Mouse (Mus musculus): ENCODE data around the gene H2afy2.

Gene H2afy2

DNA sequence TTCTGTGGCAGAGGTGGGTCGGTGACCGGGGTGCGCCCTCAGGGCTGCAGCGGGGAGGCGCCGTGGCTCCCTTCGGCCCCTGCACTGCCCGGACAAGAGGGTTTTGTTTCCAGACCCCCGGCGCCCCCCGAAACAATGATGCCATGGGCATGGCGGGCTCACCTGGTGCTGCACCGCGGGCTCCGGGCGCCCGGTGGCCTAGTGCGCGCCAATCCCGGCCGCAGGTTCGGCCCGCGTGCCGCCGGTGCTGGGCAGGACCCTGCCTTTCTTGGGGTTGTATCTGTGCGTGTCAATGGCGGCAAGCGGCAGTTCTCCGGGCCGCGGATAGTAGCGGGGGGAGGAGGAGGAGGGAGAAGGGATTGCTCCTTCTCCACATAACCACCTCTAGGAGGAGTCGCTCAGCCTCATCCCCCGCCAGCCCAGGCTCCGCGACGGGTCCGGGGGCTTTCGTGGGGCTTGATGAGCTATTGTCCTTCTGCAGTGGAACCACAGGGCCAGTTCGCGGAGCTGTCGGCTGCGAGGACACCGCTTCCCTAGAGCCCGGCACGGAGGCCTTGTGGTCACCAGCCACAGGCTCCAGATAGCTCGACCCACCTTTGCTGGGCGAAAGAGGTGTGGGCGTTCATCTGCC, at the start of gene H2afy2:
TSS of gene H2afy2 (minus strand) at position 527 of the 631 bp plus-strand sequence.
- DNase-seq (ENCODE audit: low spot score): no peak

DNA sequence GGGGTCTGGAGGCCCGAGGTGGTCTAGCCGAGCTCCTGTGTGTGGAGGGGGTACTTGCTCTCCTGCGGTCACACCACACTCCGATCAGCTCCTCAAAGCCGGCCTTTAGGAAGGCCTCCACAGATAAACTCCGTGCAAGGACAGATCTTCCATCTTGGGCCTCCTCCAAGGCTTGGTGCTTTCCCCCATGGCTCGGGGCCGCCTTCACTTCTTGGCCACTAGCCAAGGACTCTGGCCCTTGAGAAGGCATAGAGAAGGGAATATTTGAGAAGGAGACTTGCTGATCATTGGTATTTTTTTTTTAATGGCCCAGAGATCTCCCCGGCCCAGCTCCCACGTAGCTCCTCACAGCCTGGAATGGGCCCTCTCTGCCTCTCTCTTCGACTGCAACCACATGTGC, 48.8 kb upstream of the H2afy2 start:
- no peak for DNase-seq (ENCODE audit: low spot score)

DNA sequence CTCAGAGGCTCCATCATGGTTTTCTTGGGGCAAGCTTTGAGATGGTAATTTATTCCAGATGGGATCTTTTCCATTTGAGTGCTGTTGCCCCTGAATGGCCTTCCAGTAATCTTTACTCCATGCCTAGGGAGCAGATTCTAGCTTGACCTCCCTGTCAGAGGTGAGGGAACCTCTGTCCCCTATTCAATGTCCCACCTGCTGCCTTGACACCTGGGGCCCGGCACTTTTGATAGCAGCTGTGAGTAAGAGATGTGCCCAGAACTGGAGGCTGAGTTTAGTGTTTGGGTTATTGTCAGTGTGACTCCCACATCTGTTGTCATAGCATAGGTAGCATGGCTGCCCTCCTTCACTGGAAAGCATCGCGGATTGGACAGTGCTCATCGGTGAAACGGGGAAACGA, 47.8 kb upstream of the H2afy2 start:
- no peak for DNase-seq (ENCODE audit: low spot score)

DNA sequence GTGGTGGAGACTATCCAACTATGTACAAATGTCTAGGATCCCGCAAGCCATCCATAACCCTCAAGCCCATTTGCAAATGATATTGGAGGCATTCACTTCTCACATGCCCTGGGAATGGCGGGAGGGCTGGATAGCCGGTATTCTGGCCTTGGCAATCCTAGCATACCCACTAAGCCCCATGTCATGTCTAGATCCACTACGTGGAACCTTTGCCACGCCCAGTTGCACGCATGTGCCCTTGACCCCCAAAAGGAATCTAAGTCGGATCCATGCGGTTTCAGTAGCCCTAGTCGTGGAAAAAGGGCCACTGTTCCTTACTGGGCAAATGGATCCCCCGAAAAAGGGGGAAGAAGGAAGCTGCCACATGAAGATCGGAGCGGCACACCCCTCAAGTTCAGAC, 47.3 kb upstream of the H2afy2 start:
- no peak for DNase-seq (ENCODE audit: low spot score)

DNA sequence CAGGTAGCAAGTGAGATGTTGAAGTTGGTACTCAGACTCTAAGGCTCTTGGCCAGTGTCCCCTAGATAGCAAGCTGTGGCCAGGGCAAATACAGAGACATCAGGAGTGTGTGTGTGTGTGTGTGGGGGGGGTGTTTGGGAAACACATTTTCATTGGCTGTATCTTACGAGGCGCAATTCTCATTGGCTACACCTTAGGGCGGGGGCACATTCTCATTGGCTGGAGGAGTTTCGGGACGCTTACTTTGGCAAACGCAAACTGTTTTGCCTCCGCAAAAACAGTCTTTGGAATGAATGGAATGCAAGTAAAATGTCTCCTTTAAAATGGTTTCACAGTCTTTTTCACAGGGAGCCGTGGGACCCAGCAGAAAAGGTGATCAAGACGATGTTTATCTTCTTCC, 46.9 kb upstream of the H2afy2 start:
- DNase-seq (ENCODE audit: low spot score): no peak

DNA sequence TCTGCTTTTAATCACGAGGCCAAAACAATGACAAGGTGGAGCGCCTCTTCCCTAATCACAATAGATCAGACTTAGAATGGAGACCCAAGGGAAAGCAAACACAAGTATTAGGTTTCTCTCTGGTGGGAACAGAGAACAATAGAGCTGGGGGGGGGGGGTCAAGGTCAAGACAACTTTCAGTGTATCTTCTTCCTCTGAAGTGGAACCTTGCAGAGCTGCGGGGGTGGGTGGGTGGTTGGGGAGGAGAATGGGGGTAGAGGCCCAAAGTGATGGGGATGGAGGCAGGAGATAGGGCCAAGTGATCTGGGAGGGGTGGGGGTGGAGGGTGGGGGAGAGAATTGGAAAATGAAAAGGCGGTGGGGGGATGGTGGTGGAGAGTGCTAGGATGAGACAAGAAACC, 45.1 kb upstream of the H2afy2 start:
- no peak for DNase-seq (ENCODE audit: low spot score)

DNA sequence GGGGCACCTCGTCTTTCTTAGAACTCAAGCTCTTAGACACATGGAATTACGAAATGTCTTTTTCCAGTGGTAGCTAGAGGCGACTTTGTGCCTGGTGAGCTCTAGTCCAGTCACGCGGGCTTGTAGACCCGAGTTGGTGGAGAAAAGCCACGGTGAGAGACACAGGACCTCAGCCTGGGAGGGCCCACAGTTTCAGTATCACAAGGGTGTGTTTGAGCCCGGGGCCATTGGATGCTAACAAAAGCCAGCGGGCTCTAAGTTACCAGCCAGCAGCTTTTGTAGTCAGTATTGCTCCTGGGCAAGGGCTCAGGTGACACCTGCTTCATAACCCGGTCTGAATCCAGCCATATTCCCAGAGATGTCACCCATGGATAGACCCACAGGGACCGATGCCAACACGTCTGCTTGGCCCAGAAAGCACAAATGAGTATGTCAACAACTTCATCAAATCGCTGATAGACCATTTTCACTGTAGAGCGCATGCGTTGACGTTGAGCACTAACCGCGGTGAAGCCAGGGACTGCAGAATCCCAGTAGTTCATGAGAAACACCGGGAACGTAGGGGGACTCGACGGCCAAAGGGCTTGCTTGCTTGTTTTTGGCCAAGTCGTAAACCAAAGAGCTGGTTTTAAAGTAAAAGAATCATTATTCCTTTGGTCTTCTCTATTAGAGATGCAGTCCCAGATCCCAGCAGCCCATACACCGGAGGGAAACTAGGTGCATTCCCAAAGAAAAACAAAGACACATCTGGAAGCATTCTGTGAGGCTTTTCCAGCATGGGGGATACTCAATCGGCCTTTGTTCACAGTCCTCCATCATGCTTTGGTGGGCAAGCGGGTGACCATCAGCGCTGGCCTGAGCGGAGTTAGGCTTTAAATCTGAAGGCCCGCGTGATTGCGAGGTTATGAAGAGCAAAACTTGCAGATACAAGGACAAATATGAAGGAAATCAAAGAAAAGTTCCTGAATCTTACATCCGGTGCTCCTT, 44.3 kb upstream of the H2afy2 start:
- DNase-seq (ENCODE audit: low spot score): no peak

DNA sequence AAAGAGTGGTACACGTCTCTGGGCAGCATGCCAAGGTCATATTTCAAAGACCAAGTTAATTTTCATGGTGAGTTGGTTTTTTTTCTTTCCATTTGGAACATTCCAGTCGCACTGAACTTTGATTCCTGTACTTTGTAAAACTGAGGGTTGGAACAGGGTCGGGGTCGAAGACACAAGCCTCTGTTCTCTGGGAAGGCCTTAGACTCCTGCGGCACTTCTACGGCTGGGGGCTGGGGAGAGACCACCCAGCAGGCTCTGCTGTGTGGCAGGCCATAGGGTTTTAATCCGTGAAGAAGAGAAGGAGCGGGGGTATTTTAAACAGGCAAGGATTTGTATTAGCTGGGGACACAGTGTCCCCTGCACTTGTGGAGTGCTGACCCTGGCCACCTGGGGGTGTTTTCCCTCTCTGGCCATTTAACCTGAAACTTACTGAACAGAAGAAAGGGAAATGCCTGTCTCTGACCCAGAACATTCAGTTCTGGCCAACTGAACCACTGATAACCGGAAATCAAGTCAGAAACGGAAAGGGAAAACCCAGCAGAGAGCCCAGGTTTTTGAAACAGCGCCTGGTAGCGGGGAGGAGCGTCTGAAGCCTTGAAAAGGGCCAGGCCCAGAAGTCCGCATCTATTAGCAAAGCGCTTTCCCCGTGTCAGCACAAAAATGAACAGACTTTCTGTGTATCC, 42.9 kb upstream of the H2afy2 start:
- DNase-seq (ENCODE audit: low spot score): no peak

DNA sequence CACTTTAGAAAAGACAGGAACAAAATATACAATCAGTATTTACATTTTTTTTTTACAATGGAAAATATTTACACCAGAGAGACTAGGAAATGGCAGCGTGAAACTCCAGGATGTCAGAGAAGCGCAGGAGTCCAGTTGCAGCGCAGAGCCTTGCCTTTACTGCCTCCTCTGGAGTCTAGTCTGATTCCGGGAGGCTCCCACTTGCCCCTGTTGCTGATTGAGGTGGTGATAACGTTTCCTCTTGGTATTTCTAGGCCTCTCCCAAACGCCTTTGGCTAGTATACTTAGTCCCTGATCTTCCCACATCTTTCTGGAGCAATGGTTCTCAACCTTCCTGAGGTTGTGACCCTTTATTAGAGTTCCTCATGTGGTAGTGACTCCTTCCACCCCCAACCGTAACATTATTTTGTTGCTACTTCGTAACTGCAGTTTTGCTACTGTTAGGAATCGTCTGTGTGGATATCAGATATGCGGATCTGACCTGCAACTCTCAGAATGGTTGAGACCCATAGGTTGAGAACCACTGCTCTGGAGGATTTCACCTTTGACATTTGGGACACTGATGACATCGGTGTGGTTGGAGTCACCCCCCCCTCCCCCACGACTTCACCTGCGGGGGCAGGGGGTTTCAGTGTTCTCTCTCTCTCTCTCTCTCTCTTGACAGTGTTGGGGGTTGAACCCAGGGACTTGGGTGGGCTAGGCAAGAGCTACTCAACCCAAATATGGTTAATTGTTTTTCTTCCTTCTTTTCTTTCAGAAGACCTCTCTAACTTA, 42.2 kb upstream of the H2afy2 start:
- DNase-seq (ENCODE audit: low spot score): no peak

DNA sequence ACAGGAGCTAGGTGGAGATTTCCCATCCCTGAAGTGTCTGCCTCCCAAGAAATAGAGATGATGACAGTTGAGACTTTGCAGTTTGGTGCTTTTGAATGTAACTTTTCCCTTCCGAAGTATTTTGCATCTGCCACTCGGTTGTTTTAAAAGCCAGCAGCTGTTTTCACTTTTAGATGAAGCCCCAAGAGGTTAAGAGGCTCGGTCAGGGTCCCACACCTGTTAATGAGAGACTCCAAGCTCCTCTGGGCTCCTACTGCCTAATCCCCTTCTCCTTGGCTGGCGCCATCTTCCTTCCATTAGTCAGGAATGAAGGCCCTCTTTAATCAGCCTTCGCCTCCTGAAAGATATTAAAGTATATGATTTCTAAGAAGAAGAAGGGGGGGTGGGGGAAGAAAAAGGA, 41.6 kb upstream of the H2afy2 start:
- DNase-seq (ENCODE audit: low spot score): no peak

DNA sequence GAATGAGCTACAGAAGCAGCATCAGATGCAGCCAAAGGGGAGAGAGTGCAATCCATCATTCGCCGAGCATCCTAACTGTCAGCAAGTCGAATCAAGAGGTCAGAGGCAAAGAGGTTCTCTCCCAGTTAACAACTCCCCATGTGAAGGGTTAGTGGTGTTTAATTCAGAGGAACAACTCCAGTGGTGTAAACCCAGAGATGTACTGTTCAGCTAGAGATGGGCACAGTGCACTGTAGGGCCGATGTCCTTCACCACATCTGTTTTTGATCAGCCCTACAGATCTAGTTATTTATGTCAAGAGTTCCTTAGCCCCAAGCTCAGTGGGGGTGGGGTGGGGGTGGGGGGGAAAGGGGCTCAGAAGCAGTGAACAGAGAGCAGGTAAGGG, 39.8 kb upstream of the H2afy2 start:
- DNase-seq (ENCODE audit: low spot score): no peak

DNA sequence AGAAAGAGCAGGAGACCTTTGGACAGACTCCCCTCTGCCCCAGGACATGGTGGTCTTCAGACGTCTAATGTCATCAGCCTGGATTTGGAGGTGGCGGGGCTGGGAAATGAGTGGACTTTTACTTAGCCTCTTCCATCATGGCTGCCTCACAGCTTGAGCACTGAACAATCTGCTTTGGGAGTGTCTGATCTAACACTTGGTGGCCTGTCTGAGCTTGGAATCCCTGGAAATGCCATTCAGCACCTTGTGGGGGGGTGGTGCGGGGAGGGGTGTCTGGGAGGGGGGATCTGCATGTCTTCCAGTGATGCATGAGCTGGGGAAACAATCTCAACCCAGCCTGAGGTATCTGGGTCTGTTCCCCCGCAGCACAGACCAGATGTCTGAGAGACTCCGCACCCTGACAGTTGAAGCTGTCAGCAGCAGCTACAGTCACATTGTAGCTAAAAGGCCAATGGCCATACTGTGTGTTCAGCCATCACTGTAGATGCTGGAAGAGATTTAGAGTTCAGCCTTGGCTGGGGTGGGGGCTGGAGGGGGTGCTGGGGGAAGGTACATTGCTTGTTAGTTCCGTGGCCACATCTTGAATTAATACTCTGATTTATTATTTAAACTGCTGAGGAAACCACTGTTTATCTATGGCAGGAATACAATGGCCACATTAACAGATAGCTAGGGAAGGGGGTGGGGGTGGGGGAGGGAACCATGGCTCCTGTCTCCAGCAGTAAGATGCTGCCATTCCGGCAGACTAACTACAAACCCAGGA, 39.2 kb upstream of the H2afy2 start:
- DNase-seq (ENCODE audit: low spot score): no peak

DNA sequence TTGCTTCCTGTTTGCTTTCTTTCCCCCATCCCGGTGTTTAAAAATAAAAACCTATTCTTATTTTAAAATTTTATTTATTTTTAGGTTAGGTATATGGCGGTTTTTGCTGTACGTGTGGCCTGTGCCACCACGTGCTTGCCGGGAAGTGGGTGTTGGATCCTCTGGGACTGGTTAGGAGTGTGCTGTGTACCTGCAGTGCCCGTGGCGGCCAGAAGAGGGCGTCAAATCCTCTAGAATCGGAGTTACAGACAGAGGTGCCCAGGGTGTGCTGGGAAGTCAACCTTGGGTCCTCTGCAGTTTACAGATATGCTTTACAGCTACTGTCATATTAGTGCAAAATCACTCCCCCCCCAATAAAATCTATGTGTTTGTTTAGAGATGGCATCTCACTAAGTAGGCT, 36.1 kb upstream of the H2afy2 start:
- DNase-seq (ENCODE audit: low spot score): no peak

DNA sequence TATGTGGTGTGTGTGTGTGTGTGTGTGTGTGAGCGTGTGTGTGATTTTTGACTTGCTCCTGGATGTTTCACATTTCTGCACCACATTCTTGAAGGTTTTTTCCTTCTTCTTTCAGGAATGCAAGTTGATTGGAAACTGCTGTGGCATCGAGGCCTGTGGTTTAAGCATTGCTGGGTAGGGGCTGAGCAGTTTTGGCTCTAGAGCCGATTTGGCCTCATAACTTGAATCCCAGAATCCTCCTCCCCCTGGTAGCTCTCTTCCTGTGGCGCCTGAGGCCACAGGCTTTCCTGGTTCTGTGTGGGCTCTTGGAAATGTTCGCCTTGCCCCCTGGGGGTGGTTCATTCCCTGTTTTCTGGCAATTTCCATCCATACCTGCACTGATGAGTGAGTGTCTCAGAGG, 28.0 kb upstream of the H2afy2 start:
- DNase-seq (ENCODE audit: low spot score): no peak

DNA sequence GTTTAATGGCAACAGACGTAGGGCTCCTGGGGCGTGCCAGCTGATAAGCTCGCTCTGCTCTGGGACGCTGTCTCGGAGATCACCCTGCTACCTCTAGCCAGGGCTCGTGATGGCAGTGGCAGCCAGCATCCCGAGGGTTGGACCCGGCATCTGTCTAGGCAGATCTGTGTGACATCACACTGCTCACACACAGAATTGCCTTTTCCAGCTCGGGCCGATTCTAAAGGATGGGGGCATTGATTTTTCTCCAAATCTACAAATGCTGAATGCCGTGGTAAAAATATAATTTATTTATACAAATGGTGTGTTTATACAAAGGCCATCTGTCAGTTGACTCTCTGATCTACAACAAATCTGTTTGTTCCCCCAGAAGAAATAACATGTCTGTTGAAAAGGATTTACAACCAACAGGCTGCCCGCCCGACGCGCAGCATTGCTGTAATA, 14.2 kb upstream of the H2afy2 start:
- DNase-seq (ENCODE audit: low spot score): no peak

DNA sequence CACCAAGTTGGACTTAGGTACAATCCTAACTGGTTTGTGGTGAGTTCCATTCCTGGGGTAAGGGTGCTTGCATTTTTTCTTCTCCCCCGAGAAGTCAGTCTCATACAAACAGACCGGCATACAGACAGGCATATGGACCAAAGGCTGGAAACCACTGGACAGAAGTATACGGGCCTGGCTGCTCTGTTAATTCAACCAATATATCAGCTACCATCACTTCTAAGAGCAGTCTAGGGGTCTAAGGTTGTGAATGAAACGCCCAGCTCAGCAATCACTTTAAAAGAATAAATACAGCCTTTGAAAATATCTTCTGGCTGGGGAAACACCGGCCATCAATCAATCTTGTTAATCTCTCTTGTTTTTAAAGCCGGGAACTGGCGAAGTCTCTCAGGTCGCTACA, 11.5 kb upstream of the H2afy2 start:
- no peak for DNase-seq (ENCODE audit: low spot score)

DNA sequence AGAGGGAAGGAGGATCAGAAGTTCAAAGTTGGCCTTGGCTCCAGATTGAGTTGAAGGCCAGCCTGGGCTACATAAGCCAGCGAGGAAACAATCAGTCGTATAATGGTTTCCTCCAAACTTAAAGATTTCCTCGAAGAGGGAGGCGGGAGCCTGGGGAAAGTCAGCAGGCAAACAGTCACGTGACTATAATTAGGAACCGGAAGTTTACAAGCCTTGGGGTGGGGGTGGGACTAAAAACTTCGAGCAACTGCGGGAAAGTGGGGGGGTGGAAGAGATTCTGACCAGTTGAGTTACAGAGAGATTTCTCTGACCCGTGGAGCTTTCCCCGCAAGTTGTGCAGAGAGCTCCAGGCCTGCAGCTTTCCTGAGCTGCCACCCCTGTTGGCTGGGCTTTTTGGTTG, 11.0 kb upstream of the H2afy2 start:
- no peak for DNase-seq (ENCODE audit: low spot score)

DNA sequence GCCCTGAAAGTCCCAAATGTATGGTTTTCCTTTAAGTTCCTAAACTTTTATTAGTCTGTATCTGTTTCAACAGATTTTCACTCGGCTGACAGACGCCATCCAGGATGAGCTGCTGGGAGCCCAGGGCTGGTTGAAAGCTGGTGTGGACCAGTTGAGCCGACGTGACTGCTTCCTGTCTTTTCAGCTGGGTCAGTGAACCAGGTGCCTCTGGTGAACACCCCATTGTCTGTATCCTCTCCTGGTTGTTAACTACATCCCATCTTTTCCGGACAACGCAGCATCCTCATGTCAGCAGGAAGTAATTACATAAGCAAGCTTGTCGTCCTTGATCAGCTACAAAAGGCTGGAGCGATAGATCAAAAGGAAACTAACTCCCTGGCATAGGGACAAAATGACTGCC, 9.1 kb upstream of the H2afy2 start:
- no peak for DNase-seq (ENCODE audit: low spot score)

DNA sequence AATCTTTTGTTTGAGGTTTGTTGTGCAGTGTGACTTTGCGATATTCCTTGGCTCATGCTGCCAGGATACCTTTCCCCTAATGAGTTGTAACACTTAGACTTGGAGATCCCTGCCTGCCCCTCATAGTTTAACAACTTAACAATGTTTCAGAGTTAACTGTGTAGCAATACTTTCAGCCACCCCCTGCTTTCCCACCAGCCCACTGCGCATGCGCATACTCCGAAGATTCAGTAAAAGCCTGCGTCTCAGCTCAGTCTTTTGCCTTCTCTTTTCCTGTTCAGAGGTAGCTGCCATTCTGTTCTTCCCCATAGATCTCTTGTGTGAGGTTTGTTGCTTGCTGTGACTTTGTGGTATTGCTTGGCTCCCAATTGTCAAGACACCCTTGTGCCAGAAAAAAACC, 4.6 kb upstream of the H2afy2 start:
- no peak for DNase-seq (ENCODE audit: low spot score)

DNA sequence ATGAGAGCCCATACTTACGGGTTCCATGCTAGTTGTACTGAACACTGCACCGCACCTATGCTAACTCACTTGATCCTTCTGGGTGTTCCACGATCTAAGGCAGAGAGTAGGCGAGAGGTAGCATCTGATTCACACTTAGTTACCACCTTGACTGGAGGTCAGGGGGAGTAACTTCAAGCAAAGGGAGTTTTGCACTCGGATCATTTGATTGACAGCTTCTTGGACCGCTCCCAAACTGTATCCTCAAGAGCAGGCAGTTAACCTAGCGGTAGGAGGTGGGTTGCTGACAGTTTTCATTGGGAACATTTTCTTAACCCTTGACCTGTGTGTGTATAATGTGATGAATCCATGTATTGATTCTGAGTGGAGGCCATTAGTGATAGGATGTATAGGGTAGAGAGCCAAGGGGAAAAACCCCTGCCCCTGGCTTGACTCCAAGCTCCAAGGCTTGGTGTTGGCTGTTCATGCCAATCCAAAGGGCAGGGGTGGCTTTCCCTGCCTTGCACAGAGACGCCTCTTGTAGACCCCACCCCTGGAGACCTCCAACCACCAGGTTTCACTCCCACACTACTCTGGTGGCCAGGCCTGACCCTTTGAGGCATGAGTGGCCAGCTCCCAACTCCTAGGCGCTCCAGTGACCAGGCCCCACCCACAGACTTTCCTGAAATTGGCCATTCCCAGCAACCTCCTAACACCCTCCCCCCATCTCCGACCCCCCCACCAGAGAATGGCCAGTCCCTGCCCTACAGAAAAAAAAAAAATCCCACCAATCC, 3.8 kb upstream of the H2afy2 start:
- DNase-seq (ENCODE audit: low spot score): no peak

DNA sequence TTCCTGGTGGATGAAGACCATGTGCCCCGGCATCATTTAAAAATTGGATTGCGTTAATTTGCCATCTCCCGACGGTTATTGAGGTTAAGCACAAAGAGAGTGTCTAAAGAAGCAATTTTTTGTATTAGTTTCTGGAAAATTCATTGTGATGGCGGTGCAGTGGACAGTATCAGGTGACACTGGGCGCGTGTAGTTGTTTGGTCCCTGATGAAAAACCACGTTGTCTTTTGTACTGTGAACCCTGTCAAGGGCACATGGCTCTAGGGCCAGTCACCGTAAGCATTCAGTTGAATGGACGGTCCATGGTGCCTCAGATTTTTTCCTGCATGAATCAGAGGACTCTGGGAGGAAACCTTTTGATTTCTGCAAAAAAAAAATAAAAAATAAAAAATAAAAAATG, 467 bp upstream of the H2afy2 start:
- no peak for DNase-seq (ENCODE audit: low spot score)

All from MN1 (cell line).